Mouse (Mus musculus): ENCODE results near the gene Pfkfb4.
A peak's percentile ranks its signal among the peaks of the same experiment; 100 is the strongest.

Gene Pfkfb4

DNA sequence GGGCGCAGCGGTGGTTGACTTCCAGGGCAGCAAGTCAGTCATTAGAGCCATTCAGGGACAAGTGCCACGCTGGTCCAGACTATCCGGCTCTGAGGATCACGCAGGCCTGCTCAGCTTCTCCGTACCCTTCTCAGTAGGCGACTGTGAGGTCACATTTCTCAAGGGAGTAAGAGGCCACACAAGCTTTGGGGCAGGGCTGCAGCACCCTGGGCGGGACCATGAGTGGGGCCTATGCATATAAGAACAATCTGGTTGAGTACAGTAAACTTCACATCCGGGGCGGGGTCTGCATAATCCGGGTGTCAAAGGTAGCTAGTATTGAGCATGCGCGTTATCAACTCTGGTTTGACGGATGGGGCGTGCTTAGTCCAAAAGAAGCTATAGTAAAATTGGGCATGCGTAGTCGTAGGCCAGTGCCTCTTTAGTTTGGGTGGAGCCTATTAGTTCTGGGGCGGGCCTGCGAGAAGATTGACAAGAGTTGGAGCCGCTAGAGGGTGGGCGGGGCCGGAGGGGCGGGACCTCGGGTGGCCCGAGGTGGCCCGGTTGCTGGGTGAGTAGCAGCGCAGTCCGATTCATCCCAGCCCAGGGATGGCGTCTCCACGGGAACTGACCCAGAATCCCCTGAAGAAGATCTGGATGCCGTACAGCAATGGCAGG, at the start of gene Pfkfb4:
TSS of gene Pfkfb4 (plus strand) at position 351 of the 657 bp plus-strand sequence.
- peak; percentile 92 for DNase-seq (ENCODE audit: low read depth, low spot score)

DNA sequence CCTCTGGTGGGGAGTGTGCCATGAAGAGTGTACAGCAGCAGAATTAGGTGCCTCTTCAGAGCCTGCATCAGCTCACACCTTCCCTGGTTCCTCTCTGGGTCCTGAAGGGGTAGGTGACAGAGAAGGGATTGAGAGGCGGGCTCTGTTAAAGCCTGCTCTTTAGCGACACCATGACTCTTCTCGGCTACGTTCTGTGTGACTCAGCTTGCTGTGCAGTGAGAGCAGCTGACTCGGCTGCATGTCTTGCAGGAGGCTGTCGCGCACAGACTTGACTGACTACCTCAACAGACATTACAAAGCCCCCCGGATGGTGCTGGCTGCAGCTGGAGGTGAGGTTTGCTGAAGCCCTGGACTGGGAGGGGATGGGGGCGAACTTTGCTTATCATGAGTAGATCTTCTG, 46.5 kb upstream of the Pfkfb4 start:
- DNase-seq (ENCODE audit: low read depth, low spot score): no peak

DNA sequence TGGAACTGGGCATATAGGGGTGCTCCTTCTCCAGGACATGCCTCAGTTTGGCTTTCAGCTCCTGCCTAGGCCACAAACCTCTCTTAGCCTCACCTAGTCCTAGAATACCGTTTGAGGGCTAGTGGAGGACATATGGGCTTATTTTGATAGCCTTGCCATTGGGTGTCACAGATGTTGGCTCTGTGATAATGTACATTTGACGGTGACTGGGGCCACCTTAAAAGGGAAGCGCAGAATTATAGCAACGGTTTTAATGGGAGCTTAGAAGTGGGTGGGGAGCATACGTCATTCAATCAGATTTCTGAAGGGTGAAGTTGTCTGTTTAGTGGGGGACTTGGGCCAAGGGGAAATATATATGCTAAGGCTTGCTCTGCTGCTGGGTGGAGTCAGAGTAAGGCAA, 46.0 kb upstream of the Pfkfb4 start:
- no peak for DNase-seq (ENCODE audit: low read depth, low spot score)

GRCm38 (mm10) chr9:108949231-108949966, 42.2 kb upstream of the Pfkfb4 start:
- no peak for DNase-seq (ENCODE audit: low read depth, low spot score)

DNA sequence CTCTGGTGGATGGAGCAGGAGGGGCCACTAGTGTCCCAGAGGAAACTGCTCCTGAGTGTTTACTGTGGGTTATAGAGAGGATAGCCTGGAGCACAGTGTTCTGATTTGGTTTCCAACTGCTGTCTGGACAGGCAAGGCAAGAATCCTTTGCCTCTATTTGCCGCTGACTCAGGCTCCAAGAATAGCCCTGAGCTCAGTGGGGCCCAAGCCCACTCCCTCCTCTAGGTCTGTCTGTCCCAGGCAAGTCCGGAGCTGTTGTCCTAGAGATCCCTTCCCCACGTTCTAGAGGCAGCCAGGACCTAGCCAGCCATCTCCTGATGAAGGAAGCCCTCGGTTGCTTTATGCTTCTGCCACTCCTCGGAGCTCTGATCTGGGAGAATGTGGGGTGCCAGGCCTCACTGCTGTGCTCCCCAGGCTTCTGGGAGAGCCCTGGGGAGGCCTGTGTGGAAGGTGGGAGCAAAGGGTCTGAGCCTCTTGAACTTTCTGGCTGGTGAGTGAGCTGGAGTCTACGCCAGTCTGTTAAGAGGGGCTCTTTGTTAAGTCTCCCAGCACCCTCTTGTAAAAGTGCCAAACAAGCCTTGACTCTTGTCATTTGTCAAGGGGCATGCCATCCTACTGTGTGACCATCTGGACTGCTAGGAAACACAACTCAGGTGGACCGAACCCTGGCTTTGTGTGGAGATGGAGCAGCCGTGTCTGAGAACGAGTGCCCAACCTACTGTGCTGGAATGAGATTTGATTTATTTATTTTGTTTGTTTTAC, 41.4 kb upstream of the Pfkfb4 start:
- no peak for DNase-seq (ENCODE audit: low read depth, low spot score)

GRCm38 (mm10) chr9:108953081-108953636, 38.4 kb upstream of the Pfkfb4 start, which contains the start of gene Col7a1:
Col7a1 (plus strand) TSS chr9:108953586.
- no peak for DNase-seq (ENCODE audit: low read depth, low spot score)

- no peak for DNase-seq (ENCODE audit: low read depth, low spot score)
Observed at GRCm38 (mm10) chr9:108955241-108955640, 36.3 kb upstream of the Pfkfb4 start.

GRCm38 (mm10) chr9:108955846-108956245, 35.7 kb upstream of the Pfkfb4 start:
- DNase-seq (ENCODE audit: low read depth, low spot score): no peak

GRCm38 (mm10) chr9:108963577-108963976, 28.0 kb upstream of the Pfkfb4 start:
- DNase-seq (ENCODE audit: low read depth, low spot score): no peak

GRCm38 (mm10) chr9:108964338-108964737, 27.2 kb upstream of the Pfkfb4 start:
- no peak for DNase-seq (ENCODE audit: low read depth, low spot score)

DNA sequence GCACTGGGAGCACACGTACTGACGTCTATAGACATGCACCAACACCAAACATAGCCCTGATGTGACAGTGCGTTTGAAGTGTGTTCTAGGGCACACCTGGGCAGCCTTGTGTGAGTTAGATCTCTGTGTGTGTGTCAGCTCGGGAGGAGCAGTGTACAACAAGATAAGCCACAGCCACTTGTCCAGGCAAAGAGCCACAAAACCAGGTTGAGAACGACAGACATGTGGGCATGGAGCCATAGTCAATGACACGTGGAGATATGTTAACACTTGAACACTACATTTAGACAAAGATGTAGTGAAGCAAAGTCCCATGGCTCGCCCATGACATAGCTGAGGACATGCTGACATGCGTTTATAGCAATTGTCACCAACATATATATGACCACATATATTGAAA, 21.0 kb upstream of the Pfkfb4 start:
- no peak for DNase-seq (ENCODE audit: low read depth, low spot score)

DNA sequence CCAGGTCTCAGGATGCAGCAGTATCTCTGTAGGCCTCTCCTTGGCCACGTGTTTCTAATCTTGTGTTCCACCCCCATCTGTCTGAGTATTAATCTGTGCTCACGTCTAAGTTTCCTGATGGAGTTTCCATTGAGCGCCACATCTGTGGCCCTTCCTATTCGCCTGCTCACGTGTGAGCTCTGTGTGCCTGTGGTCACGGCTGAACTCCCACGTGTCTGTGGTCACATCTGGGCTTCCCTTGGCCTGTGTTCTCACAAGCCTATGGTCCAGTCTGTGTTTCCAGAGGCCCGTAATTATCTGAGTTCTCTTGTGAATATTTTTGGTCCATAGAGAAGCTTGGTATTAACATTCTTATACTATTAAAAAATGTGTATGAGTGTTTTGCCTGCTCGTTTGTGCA, 15.1 kb upstream of the Pfkfb4 start:
- DNase-seq (ENCODE audit: low read depth, low spot score): no peak

DNA sequence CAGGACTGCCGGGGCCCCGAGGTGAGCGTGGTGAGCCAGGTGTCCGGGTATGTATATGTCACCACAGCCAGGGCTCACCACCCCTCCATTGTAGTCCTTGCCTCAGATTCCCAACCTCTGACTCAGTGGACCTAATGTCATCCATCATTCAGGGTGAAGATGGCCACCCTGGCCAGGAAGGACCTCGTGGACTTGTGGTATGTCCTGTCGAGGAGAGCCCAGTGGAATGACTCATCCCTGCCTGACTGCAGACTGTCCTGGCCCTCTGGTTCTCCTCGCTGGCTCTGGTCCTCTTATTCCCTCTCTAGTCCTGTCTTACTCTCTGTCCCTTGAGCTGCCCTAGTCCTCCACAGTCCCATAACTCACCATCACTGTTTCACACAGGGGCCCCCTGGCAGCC, 13.6 kb upstream of the Pfkfb4 start:
- DNase-seq (ENCODE audit: low read depth, low spot score): no peak

GRCm38 (mm10) chr9:108982498-108982897, 9.1 kb upstream of the Pfkfb4 start:
- no peak for DNase-seq (ENCODE audit: low read depth, low spot score)

- DNase-seq (ENCODE audit: low read depth, low spot score): no peak
Observed at GRCm38 (mm10) chr9:108983209-108983608, 8.4 kb upstream of the Pfkfb4 start.

GRCm38 (mm10) chr9:108985710-108986109, 5.9 kb upstream of the Pfkfb4 start, which contains the start of gene Ucn2:
Ucn2 (plus strand) TSS chr9:108986010.
- no peak for DNase-seq (ENCODE audit: low read depth, low spot score)

GRCm38 (mm10) chr9:108987704-108988350, 3.8 kb upstream of the Pfkfb4 start:
- DNase-seq (ENCODE audit: low read depth, low spot score): no peak

GRCm38 (mm10) chr9:108989802-108990461, 1.6 kb upstream of the Pfkfb4 start:
- no peak for DNase-seq (ENCODE audit: low read depth, low spot score)

DNA sequence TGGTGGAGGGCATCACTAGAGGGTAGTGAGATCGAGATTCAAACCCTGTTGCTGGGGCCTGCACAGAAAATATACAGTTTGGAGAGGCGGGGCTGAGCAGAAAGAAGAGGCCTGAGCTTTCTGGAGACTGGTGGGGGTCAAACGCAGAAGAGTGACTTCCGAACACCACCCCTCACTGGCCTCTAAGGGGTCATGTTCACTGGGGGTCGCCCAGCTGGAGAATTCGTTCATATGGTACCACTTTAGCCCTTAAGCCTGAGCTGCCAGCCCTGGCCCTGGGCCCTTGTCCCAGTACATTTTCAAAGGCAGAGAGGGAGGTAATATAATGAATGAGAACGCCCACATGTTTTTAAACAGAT, 1.1 kb upstream of the Pfkfb4 start:
- DNase-seq (ENCODE audit: low read depth, low spot score): no peak

GRCm38 (mm10) chr9:108992085-108992469, 499 bp downstream of the Pfkfb4 start:
- DNase-seq (ENCODE audit: low read depth, low spot score): no peak
